Mouse (Mus musculus): ENCODE measurements at regions not wholly inside any gene's neighbourhood (a gene's known extent, or its start where the extent isn't known, plus 50 kb on each side); places are given as distances from the start of the nearest gene placed in this dataset.
"Not testable (repeated sequence)": the region's sequence is repeated elsewhere in the genome, so short reads cannot be mapped to it uniquely, and the experiment has no call there.

- H3K4me3 ChIP-seq (replicated peaks): no peak overlapping the region
- H3K4me2 ChIP-seq: no peak overlapping the region
- H3K36me3 ChIP-seq: no peaks in the 10 kb centered on the region
- no peak for ATAC-seq (ENCODE audit: low FRiP score)
- no peaks in the 10 kb centered on the region for H3K4me1 ChIP-seq
- H3K9ac ChIP-seq (replicated peaks): no peak overlapping the region
- no peak overlapping the region for H3K27ac ChIP-seq (replicated peaks)
- no peaks in the 10 kb centered on the region for H3K9me3 ChIP-seq (replicated peaks)
- WGBS: 45% methylated on average over 1 of the region's 1 CpGs
- H3K27me3 ChIP-seq (replicated peaks): no peaks in the 10 kb centered on the region
Measured at GRCm38 (mm10) chr11:13978524-13978923, 620.6 kb upstream of the Pom121l12 start.

DNA sequence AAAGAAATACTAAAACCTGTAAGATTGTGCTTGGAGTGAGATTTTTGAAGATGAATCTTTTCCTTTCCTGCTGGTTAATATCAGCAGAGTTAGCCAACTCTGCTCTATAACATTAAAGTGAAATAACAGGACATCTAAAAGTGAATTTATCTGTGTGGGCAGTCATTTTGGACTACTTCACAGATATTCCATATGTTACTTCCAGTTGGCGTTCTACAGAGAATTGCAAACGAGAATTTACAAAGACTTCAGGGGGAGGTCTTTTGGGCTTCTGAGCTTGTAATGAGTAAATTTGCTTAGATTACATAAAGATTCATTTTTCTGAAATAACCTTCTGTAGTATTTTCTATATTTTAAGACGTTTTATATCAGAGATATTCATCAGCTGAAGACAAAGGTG lies 582.4 kb upstream of the Pom121l12 start:
- Histone ChIP-seq H3K4me1 (no peaks in the 10 kb centered on the region), H3K27ac (replicated peaks) (no peak overlapping the region), H3K9me3 (replicated peaks) (no peaks in the 10 kb centered on the region), H3K4me3 (replicated peaks) (no peak overlapping the region), H3K4me2 (no peak overlapping the region), H3K27me3 (replicated peaks) (no peaks in the 10 kb centered on the region), H3K36me3 (no peaks in the 10 kb centered on the region), H3K9ac (replicated peaks) (no peak overlapping the region)
- ATAC-seq (ENCODE audit: low FRiP score): no peak
- WGBS: 72% methylated on average over 3 of the region's 3 CpGs

DNA sequence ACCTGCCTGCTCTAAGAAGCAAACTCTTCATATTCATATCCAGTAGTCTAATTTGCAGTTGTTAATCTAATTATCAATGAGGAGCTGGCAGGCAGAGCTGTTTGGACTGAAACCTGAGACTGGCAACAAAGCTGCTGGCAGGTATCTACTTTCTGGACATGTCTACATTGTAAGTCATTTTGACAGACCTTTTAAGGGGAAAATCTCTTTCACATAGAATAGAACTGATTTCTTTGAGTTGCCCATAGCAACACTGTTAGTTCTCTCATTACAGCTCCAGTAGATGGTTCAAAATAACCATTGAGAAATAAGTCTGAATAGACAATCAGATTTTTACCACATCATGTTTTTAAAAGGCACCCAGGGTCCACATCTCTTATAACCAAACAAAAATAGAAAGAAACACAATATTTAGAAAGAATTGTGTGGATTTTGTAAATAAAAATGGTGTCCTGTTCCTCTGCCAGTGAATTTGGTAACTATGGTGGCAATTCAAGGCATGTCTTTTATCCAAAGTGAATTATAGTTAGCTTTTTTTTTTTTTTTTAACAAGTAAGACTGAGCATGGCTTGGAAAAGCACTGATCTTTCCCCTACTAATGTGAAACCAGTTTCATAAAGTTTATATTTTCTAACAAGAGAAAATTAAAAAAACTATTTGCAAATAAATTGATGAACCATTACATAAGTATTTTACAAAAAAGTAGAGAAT lies 567.5 kb upstream of the Pom121l12 start:
- Histone ChIP-seq H3K4me3 (replicated peaks) (no peak overlapping the region), H3K9ac (replicated peaks) (no peak overlapping the region), H3K4me2 (no peak overlapping the region), H3K27ac (replicated peaks) (no peak overlapping the region), H3K36me3 (no peaks in the 10 kb centered on the region), H3K4me1 (no peaks in the 10 kb centered on the region), H3K27me3 (replicated peaks) (no peaks in the 10 kb centered on the region), H3K9me3 (replicated peaks) (no peaks in the 10 kb centered on the region)
- peak; percentile 76; the same call in 1 of the 2 replicates for ATAC-seq (ENCODE audit: low FRiP score)

- not testable (repeated sequence) for H3K4me3 ChIP-seq (replicated peaks); ATAC-seq (ENCODE audit: low FRiP score); H3K9ac ChIP-seq (replicated peaks); H3K27me3 ChIP-seq (replicated peaks); H3K9me3 ChIP-seq (replicated peaks); H3K36me3 ChIP-seq; H3K27ac ChIP-seq (replicated peaks); H3K4me2 ChIP-seq; H3K4me1 ChIP-seq
- 91% methylated on average over 6 of the region's 6 CpGs for WGBS
Measured at GRCm38 (mm10) chr11:14032498-14032897, 566.6 kb upstream of the Pom121l12 start.

DNA sequence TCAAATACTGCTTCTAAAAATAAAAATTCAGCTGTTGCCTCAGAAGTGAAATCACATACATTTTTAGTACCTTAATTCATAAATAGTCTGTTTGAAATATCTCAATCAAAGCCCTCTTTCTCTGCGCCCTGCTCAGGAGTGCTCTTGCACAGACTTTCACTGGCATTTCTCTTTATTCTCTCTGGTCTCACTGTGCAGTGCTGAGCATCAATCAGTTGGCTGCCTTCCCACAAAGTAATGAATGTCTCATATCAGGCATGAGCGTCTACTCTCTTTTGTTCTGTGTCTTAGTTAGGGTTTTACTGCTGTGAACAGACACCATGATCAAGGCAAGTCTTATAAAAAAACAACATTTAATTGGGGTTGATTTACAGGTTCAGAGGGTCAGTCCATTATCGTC lies 540.0 kb upstream of the Pom121l12 start:
- H3K4me3 ChIP-seq (replicated peaks): no peak overlapping the region

DNA sequence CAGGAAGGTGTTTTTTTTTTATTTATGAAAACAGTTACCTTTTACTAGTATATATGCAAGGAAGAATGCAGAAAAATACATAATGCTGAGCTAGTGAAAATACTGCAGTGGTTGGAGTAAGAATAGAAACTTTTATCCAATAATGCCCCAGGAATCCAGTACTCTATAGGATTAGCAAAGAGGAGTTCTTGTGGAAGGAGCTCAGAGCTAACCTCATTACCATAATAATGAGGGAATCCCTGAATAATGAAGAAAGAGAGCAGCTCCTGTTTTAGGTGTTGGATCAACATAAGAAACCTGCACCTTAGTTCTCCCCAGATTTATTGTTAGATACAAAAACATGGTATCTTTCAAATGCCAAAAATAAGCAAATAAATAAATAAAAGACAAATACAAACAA lies 527.0 kb upstream of the Pom121l12 start:
- Histone ChIP-seq H3K36me3 (no peaks in the 10 kb centered on the region), H3K9ac (replicated peaks) (no peak overlapping the region), H3K9me3 (replicated peaks) (no peaks in the 10 kb centered on the region), H3K27ac (replicated peaks) (no peak overlapping the region), H3K27me3 (replicated peaks) (no peaks in the 10 kb centered on the region), H3K4me3 (replicated peaks) (no peak overlapping the region), H3K4me2 (no peak overlapping the region), H3K4me1 (no peaks in the 10 kb centered on the region)
- ATAC-seq (ENCODE audit: low FRiP score): no peak

More for the DNA sequence above, 540.0 kb upstream of the Pom121l12 start:
- no peak overlapping the region for H3K9ac ChIP-seq (replicated peaks)
- no peaks in the 10 kb centered on the region for H3K36me3 ChIP-seq
- H3K4me2 ChIP-seq: no peak overlapping the region
- H3K27me3 ChIP-seq (replicated peaks): no peaks in the 10 kb centered on the region
- no peaks in the 10 kb centered on the region for H3K9me3 ChIP-seq (replicated peaks)
- H3K27ac ChIP-seq (replicated peaks): no peak overlapping the region
- ATAC-seq (ENCODE audit: low FRiP score): no peak
- H3K4me1 ChIP-seq: no peaks in the 10 kb centered on the region
- WGBS: 46% methylated on average over 3 of the region's 3 CpGs

GRCm38 (mm10) chr11:14072570-14072969 lies 526.5 kb upstream of the Pom121l12 start:
- H3K4me1 ChIP-seq: no peaks in the 10 kb centered on the region
- no peak overlapping the region for H3K4me3 ChIP-seq (replicated peaks)
- 86% methylated on average over 5 of the region's 5 CpGs for WGBS

More at GRCm38 (mm10) chr11:14072570-14072969, 526.5 kb upstream of the Pom121l12 start:
- H3K4me2 ChIP-seq: no peak overlapping the region
- no peaks in the 10 kb centered on the region for H3K9me3 ChIP-seq (replicated peaks)
- H3K36me3 ChIP-seq: no peaks in the 10 kb centered on the region
- no peak overlapping the region for H3K27ac ChIP-seq (replicated peaks)
- ATAC-seq (ENCODE audit: low FRiP score): no peak
- H3K27me3 ChIP-seq (replicated peaks): no peaks in the 10 kb centered on the region
- H3K9ac ChIP-seq (replicated peaks): no peak overlapping the region

Measured in neural tube, embryonic 15.5 days (tissue).